Mouse (Mus musculus): ENCODE results near the gene Adgrl3.

DNA sequence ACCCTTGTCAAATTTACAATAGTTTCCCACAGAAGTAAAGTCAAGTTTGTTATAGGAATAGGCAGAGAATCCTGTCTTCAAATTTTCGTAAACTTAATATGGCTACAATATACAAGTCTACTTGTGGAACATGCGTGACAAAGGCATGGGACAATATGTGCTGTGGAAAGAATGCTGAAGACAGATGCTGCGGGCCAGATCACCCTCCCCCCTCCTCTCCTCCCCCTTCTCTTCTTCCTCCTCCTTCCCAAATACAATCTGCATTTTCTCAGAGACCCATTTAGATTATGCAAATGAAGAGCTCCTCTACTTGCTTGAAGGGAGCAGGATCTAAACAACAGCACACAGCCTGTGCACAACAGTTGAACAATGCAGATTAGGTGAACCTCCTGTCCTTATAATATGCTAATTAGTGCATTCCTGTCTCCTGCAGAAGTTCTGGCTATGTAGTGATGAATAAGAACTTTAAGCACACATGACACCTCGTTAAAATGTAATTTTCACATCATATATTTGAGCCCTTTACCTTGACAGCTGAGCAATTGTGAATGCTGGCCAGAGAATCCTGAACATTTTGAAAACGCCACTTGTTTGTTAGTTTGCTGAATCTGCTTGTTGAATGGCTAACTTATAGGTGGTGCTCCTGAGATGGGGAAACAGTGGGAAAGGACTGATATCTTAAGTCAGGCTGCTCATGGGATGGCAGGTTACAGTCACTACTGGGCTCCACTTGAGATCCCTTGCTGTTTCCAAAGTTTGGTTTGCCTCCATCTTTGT is 499.0 kb downstream of the Adgrl3 start:
- TF ChIP-seq CEBPB (IDR thresholded peaks at IDR 0.05; ENCODE audit: insufficient read depth, poor library complexity, severe bottlenecking): no peak
- TF ChIP-seq POLR2AphosphoS2 (IDR thresholded peaks at IDR 0.05; ENCODE audit: insufficient read length, low read depth): no peak
- TF ChIP-seq TCF12 (IDR thresholded peaks at IDR 0.05; ENCODE audit: insufficient read depth, poor library complexity, severe bottlenecking): no peak
- TF ChIP-seq MAX (IDR thresholded peaks at IDR 0.05; ENCODE audit: low read depth): no peak
- TF ChIP-seq TCF3 (IDR thresholded peaks at IDR 0.05; ENCODE audit: insufficient read length, low read depth): no peak
